Mouse (Mus musculus) adrenal gland, postnatal 25 days (tissue): ENCODE measurements around the gene Vgll2. TPM values are rescaled to one million over a fixed set of nuclear protein-coding genes. Genes with fewer than 3 reads are reported as not detected.

ENCODE experiments used
- microRNA-seq, 2 experiments: library from miRNA; unstranded; fragments of <30 nt; microRNA quantifications; one replicate each; pipeline ENCODE4 v1.2.0; 2021
- total RNA-seq: library from RNA; stranded (reverse); gene quantifications from 2 replicates; pipeline ENCODE4 v1.2.3, GENCODE M21; 2021

Gene Vgll2
- total RNA-seq, 1 experiment from 2014 or later: not detected

Small RNA genes lying within 50 kb of the gene (microRNA-seq; reads per million reads assigned to microRNA genes)
- gene Gm24084: 0 reads per million in 2 experiments

Other genes with a start within 250 kb of the Vgll2 start
- not detected in 2 replicates for gene Ros1, start 172.7 kb downstream of the Vgll2 start, total RNA-seq
- gene Dcbld1, start 211.1 kb downstream of the Vgll2 start, total RNA-seq: 4.0 and 4.9 TPM in 2 replicates